1 mouse cellular context compared by ENCODE assay signal in genomic region chr4:138948257-138948656, GRCm38 (mm10).
A peak's percentile ranks its signal among the peaks of the same experiment; 100 is the strongest.
TF ChIP-seq lines count a peak whose summit lies in the region.

No protein-coding gene starts in this region.

TF ChIP-seq in ES-E14, 5 proteins besides CTCF, POLR2A, EP300 and RAD21:
- TF ChIP-seq ZC3H11A (IDR thresholded peaks at IDR 0.05; ENCODE audit: borderline replicate concordance, low read depth, low read length) (peak; percentile 21; the same call in 1 of the 2 replicates), MAFK (IDR thresholded peaks at IDR 0.05; ENCODE audit: insufficient read depth, low read depth, low read length) (no peak)
